Mouse (Mus musculus) midbrain, embryonic 16.5 days (tissue): ENCODE results near the gene Gm17509. TPM values are rescaled to one million over a fixed set of nuclear protein-coding genes. Genes with fewer than 3 reads are reported as not detected.
A peak's percentile ranks its signal among the peaks of the same experiment; 100 is the strongest.

Experiments
- ATAC-seq: fragments of 200-750 bp; cut with Nextera tagmentation; 2 replicates; pipeline ENCODE4 v1.8.0; 2017; ENCODE audit warnings: moderate TSS enrichment
- H3K27ac ChIP-seq: fragments of 300-500 bp; sonication (generic); 2 replicates; pipeline ENCODE4 v1.5.1; 2014; ENCODE audit warnings: mild to moderate bottlenecking, low read length, mixed read lengths
- H3K27me3 ChIP-seq: fragments of 300-500 bp; sonication (generic); 2 replicates; pipeline ENCODE4 v1.6.1; 2014; ENCODE audit warnings: low read depth, low read length, mixed read lengths; ENCODE audit not compliant: control insufficient read depth, insufficient read depth
- H3K36me3 ChIP-seq: fragments of 300-500 bp; sonication (generic); 2 replicates; pipeline ENCODE4 v1.6.1; 2014; ENCODE audit warnings: mild to moderate bottlenecking, low read length, moderate library complexity, mixed read lengths; ENCODE audit not compliant: control insufficient read depth, insufficient read depth
- H3K4me1 ChIP-seq: fragments of 300-500 bp; sonication (generic); 2 replicates; pipeline ENCODE4 v1.6.1; 2014; ENCODE audit warnings: mild to moderate bottlenecking, low read length, mixed read lengths; ENCODE audit not compliant: control insufficient read depth, insufficient read depth
- H3K4me2 ChIP-seq: fragments of 300-500 bp; sonication (generic); 2 replicates; pipeline ENCODE4 v1.6.1; 2014; ENCODE audit warnings: mild to moderate bottlenecking, low read length, mixed read lengths
- H3K4me3 ChIP-seq: fragments of 300-500 bp; sonication (generic); 2 replicates; pipeline ENCODE4 v1.5.1; 2014; ENCODE audit warnings: low read depth, mild to moderate bottlenecking, low read length, moderate library complexity, mixed read lengths
- H3K9ac ChIP-seq: fragments of 300-500 bp; sonication (generic); 2 replicates; pipeline ENCODE4 v1.6.1; 2014; ENCODE audit warnings: low read depth, low read length, mixed read lengths
- H3K9me3 ChIP-seq: fragments of 300-500 bp; sonication (generic); replicated peaks from 2 replicates; pipeline ENCODE4 v1.6.1; 2014; ENCODE audit warnings: mild to moderate bottlenecking, low read length, mixed read lengths; ENCODE audit not compliant: control insufficient read depth, poor library complexity, severe bottlenecking
- WGBS: fragments of 180-500 bp; shearing (Covaris S2); extraction: QIAGEN DNeasy Blood & Tissue Kit; methylation state at CpG from one replicate; pipeline ENCODE4 v1.1.7; 2014; 5-methylcytosine and 5-hydroxymethylcytosine counted together
- polyA plus RNA-seq: library from polyadenylated mRNA; unstranded; fragments of >200 nt; fragmentation: Nextera tagmentation; extraction: Ambion mirVana; gene quantifications from 2 replicates; pipeline ENCODE4 v1.2.1, GENCODE M21; 2015

Gene Gm17509
- polyA plus RNA-seq, 1 experiment from 2014 or later, result 0.68 TPM

DNA sequence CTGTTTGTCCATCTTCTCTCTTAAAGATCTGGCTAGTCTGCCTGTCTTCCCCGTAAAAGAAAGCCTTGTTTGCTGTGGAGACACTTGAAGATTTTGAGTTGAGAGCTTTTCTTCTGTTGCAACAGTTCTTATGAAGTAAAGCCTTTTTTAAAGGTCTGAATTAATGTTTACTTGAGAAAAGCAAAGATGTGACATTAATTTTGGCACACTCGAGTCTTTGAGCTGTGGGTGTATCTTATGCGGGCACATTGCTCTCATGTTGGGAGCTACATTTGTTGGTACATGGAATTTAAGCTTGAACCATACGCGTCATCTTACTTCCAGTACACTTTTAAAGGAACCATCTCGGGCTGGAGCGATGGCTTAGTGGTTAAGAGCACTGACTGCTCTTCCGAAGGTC is 12.9 kb upstream of the Gm17509 start:
- Histone ChIP-seq H3K9ac (no peak overlapping the region), H3K36me3 (no peaks in the 10 kb centered on the region), H3K27me3 (no peaks in the 10 kb centered on the region), H3K4me1 (peaks cover 8% of the 10 kb centered on the region; the same call in 1 of the 2 replicates), H3K9me3 (no peaks in the 10 kb centered on the region), H3K4me3 (no peak overlapping the region), H3K4me2 (no peak overlapping the region), H3K27ac (no peak overlapping the region)
- ATAC-seq, result no peak
- 96% methylated on average over 8 of the region's 8 CpGs for WGBS

DNA sequence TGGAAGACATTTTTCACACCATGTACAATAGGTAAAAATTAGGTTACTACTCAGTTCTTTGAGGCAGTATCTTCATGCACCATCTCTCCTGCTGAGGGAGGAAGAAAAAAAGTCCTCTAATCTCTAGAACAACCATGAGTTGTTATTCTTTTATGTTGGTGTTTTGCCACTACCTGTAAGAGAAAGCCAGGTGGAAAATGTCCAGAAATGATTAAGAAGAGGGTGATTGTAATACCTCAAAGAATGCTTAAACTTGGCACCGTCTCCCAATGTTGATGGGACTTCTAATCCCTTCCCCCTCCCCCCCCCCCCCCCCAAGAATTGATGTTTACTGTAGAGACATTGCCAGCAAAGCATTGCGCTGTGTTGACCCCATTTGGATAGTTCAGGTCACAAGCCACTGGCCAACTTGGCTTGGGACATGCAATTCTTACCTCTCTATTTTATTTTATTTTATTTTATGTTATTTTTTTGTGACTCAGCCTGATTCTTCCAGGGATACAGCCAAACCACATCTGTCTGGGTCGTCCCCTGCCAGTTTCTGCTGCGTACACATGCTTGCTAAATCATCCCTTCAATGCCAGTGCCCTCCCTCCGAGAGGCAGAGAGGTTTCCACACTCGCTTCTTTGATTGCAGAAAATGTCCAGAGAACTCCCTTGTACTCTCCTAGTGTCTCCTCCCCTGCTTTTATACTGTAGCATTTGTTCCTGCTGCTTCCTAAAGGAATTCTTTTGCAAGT is 9.7 kb upstream of the Gm17509 start:
- Histone ChIP-seq H3K36me3 (no peaks in the 10 kb centered on the region), H3K4me2 (no peak overlapping the region), H3K27ac (no peak overlapping the region), H3K4me1 (peaks cover 3% of the 10 kb centered on the region; the same call in 1 of the 2 replicates), H3K4me3 (no peak overlapping the region), H3K9me3 (no peaks in the 10 kb centered on the region), H3K9ac (no peak overlapping the region), H3K27me3 (no peaks in the 10 kb centered on the region)
- no peak for ATAC-seq
- 69% methylated on average over 6 of the region's 6 CpGs for WGBS

DNA sequence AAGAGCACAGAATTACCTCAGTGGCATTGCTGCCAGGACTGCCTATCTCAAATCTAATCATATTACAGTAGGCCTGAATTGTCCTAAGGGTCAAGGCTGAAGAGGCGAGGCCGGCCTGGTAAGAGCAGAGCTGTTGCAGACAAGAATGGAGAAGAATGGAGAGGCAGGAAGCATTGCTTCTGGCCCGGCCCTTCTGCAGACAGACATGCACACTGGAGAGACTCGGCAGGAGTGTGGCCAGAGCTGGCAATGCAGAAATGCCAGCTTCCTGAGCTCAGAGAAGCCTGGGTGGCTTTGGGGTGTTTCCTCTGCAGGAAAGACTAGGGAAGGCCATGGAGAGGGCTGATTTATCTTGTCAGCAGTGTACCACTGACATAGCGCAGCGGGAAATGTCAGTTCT is 4.7 kb upstream of the Gm17509 start:
- WGBS, result 85% methylated on average over 6 of the region's 6 CpGs
- no peaks in the 10 kb centered on the region for H3K27me3 ChIP-seq
- no peak overlapping the region for H3K4me3 ChIP-seq
- no peak for ATAC-seq
- H3K4me1 ChIP-seq, result peaks cover 7% of the 10 kb centered on the region; the same call in 1 of the 2 replicates
- no peak overlapping the region for H3K4me2 ChIP-seq
- no peak overlapping the region for H3K27ac ChIP-seq
- no peak overlapping the region for H3K9ac ChIP-seq
- H3K36me3 ChIP-seq, result no peaks in the 10 kb centered on the region
- H3K9me3 ChIP-seq, result no peaks in the 10 kb centered on the region

DNA sequence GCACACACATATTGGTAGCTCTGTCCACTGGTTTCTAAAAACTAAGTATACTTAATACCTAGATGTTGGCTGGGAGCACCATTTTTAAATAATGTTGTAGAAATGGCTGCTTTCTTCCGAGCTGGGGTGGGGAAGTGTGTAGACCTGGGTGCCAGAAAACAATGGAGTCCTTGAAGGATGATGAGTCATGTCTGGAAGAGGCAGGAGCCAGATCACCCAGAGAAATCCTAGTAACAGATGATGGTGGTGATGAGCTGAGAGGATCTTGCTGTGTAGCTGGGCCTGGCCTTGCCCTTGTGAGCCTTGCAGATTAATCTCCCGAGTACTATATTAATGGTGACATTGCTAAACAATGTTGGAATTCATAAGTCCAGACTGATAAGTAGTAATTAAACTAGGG is 4.0 kb upstream of the Gm17509 start:
- Histone ChIP-seq H3K4me3 (no peak overlapping the region), H3K27ac (no peak overlapping the region), H3K4me1 (peaks cover 9% of the 10 kb centered on the region), H3K36me3 (no peaks in the 10 kb centered on the region), H3K9me3 (no peaks in the 10 kb centered on the region), H3K27me3 (no peaks in the 10 kb centered on the region), H3K9ac (no peak overlapping the region), H3K4me2 (no peak overlapping the region)
- WGBS, result 82% methylated on average over 2 of the region's 2 CpGs
- no peak for ATAC-seq

DNA sequence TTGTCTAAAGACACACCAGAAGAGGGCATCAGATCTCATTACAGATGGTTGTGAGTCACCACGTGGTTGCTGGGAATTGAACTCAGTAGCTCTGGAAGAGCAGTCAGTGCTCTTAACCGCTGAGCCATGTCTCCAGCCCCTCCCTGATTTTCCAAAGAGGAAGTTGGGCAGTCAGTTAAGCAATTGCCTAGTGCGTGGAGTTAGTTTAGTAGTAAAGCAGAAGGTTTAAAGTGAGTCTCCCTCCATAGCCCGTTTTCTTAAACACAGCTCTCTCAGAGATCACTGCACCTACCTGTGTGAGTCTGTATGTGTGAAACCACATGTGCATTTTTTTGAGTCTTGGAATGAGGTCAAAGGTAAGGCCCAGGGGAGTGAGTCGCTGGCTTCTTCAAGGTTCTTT is 2.2 kb upstream of the Gm17509 start:
- no peaks in the 10 kb centered on the region for H3K9me3 ChIP-seq
- peaks cover 13% of the 10 kb centered on the region for H3K4me1 ChIP-seq
- ATAC-seq, result no peak
- H3K27me3 ChIP-seq, result no peaks in the 10 kb centered on the region
- WGBS, result 50% methylated on average over 5 of the region's 5 CpGs
- no peak overlapping the region for H3K27ac ChIP-seq
- no peak overlapping the region for H3K4me3 ChIP-seq
- H3K36me3 ChIP-seq, result no peaks in the 10 kb centered on the region
- H3K4me2 ChIP-seq, result no peak overlapping the region
- H3K9ac ChIP-seq, result no peak overlapping the region

DNA sequence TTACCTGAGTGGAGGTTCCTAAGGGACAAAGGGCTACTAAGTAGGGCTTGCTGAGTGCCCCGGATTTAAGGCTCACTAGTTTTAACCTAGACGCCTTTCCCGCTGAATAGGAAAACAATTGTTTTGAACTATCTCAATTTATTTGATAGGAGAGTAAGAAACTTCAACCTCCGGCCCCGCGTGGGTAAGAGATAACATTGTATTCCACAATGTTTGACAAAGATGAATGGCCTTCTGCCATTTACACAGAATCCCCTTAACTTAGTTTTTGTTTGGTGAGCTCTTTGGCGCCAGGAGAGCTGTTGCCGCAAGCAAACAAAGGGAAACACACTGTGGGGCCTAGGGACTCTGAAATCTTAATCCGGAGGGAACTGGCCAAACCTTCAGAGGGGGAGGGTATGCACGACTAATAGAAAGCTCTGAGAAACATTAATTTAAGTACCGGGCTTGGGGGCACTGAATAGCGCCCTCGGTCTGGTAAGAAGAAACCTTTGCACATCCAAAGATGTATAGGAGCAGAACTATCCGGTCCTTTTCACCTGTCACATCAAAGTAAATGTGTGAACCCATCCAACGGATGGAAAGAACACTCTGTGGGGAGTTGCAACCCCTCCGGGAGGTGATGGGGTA is 889 bp downstream of the Gm17509 start:
- H3K4me1 ChIP-seq, result peaks cover 16% of the 10 kb centered on the region
- ATAC-seq, result no peak
- WGBS, result 2% methylated on average over 16 of the region's 16 CpGs
- no peaks in the 10 kb centered on the region for H3K36me3 ChIP-seq
- peak overlapping the region; percentile 78 for H3K4me2 ChIP-seq
- peak overlapping the region; percentile 78 for H3K27ac ChIP-seq
- peak overlapping the region; percentile 90 for H3K9ac ChIP-seq
- H3K4me3 ChIP-seq, result peak overlapping the region; percentile 83
- no peaks in the 10 kb centered on the region for H3K9me3 ChIP-seq
- H3K27me3 ChIP-seq, result no peaks in the 10 kb centered on the region; the same call in 1 of the 2 replicates

DNA sequence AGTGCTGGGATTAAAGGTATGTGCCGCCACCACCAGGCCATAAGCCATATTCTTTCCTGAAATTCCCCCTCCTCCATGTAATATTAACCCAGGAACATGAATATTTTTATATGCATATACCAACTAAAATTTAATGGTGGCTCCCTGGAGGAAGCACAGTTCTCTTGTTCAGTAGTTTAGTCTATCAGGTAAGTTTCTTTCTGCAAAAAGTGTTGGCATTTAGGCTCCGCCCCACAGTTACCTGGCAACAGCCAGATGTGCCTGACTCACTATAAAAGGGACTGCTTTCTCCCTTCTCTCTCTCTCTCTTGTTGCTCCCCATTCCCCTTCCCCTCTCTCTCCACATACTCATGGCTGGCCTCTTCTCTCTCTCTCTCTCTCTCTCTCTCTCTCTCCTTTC is 2.8 kb downstream of the Gm17509 start:
- Histone ChIP-seq H3K9ac (no peak overlapping the region), H3K4me1 (peaks cover 16% of the 10 kb centered on the region), H3K27me3 (no peaks in the 10 kb centered on the region; the same call in 1 of the 2 replicates), H3K27ac (no peak overlapping the region), H3K36me3 (no peaks in the 10 kb centered on the region), H3K4me2 (no peak overlapping the region), H3K4me3 (no peak overlapping the region), H3K9me3 (no peaks in the 10 kb centered on the region)
- ATAC-seq, result no peak
- 80% methylated on average over 2 of the region's 2 CpGs for WGBS

DNA sequence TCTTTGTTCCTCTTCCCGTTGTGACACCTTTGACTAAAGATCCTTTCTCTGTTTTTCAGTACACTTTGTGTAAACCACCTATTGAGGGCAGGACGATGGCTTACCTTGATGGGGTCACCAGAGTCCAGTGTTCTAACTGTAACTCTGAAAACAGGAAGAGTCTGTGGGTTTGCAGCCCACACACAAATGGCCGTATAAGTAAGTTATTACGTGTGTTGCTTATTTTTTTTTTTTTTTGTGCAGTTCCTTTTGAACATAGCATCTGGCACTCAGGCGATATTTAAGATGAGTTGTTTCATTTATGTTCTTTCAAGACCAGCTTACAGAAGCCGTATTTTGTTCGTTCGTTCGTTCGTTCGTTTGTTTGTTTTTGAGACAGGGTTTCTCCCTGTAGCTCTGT is 3.3 kb downstream of the Gm17509 start:
- Histone ChIP-seq H3K4me3 (no peak overlapping the region), H3K36me3 (no peaks in the 10 kb centered on the region), H3K9ac (no peak overlapping the region), H3K27me3 (no peaks in the 10 kb centered on the region; the same call in 1 of the 2 replicates), H3K4me1 (peaks cover 16% of the 10 kb centered on the region), H3K4me2 (no peak overlapping the region), H3K27ac (no peak overlapping the region), H3K9me3 (no peaks in the 10 kb centered on the region)
- no peak for ATAC-seq
- WGBS, result 68% methylated on average over 11 of the region's 11 CpGs

DNA sequence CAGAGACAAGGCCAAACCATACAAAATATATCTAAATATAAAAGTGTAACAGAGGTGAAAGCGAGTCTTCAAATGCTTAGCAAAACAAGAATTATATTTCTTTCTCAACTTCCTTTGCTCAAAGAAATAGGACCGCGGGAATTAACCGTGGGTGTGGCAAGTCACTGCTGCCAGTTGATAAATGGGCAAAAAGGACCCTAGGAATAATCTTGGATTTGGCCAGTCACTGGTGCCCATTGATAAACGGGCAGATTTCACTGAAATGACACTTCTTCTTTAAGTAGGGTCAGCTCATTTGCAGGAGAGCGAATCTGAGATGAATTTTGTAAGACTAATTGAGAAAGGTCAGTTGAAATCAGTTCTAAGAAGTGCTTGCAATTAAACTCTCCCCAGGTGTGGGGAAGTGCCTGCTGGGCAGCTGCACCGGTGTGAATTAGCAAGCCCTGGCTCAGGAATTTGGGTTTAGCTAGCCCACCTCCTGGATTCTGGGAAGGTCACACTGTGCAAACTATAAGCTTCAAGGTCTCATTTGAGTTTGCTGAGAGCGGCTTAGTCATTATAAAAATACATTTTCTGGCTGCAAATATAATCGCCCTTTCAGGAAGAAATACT is 4.0 kb downstream of the Gm17509 start:
- H3K4me1 ChIP-seq, result peaks cover 13% of the 10 kb centered on the region
- no peak overlapping the region for H3K9ac ChIP-seq
- no peaks in the 10 kb centered on the region for H3K36me3 ChIP-seq
- no peak overlapping the region for H3K27ac ChIP-seq
- no peaks in the 10 kb centered on the region for H3K9me3 ChIP-seq
- no peaks in the 10 kb centered on the region; the same call in 1 of the 2 replicates for H3K27me3 ChIP-seq
- no peak for ATAC-seq
- WGBS, result 17% methylated on average over 9 of the region's 9 CpGs
- no peak overlapping the region for H3K4me2 ChIP-seq
- H3K4me3 ChIP-seq, result no peak overlapping the region
